Mouse (Mus musculus) spleen, embryonic (tissue): ENCODE results near the gene Il7r.

Source experiments
- CTCF ChIA-PET: fragments of 350-600 bp; sonication (Branson Sonifier 250); formaldehyde crosslinking; loops from one replicate; lab custom pipeline; 2022; lab: Charles Lee

The Il7r gene

GRCm38 (mm10) chr15:9472167-9472566, 57.8 kb downstream of the Il7r start:
- CTCF ChIA-PET: interaction anchor here (0.7 kb wide), 1 partner anchor 631 kb away, joined by 3 read pairs; no protein-coding TSS in a partner anchor

GRCm38 (mm10) chr15:9471053-9471685, 58.8 kb downstream of the Il7r start:
- CTCF ChIA-PET: no interaction called here

GRCm38 (mm10) chr15:9464039-9464438, 65.9 kb downstream of the Il7r start:
- CTCF ChIA-PET: interaction anchor here (0.5 kb wide), 1 partner anchor 193 kb away, joined by 4 read pairs; no protein-coding TSS in a partner anchor

- CTCF ChIA-PET: interaction anchor here (0.5 kb wide), 1 partner anchor 194 kb away, joined by 4 read pairs; no protein-coding TSS in a partner anchor
These were observed 66.4 kb downstream of the Il7r start for GRCm38 (mm10) chr15:9463521-9464027.
